Mouse (Mus musculus) inflammation-experienced regulatory T-cells (primary cell): ENCODE data around the gene Dgkh. TPM values are rescaled to one million over a fixed set of nuclear protein-coding genes. Genes with fewer than 3 reads are reported as not detected.

ENCODE experiments used
- polyA plus RNA-seq, 2 experiments: library from polyadenylated mRNA; unstranded; fragments of 100-300 nt; shearing (Covaris generic); gene quantifications; one replicate each; pipeline ENCODE4 v1.2.1; 2017

Gene Dgkh
- polyA plus RNA-seq, result 10 to 100 TPM; 11.3 to 23.5 TPM

GRCm38 (mm10) chr14:78732617-78733312 lies at the start of gene Dgkh:
TSS of gene Dgkh (minus strand) at chr14:78732776.

DNA sequence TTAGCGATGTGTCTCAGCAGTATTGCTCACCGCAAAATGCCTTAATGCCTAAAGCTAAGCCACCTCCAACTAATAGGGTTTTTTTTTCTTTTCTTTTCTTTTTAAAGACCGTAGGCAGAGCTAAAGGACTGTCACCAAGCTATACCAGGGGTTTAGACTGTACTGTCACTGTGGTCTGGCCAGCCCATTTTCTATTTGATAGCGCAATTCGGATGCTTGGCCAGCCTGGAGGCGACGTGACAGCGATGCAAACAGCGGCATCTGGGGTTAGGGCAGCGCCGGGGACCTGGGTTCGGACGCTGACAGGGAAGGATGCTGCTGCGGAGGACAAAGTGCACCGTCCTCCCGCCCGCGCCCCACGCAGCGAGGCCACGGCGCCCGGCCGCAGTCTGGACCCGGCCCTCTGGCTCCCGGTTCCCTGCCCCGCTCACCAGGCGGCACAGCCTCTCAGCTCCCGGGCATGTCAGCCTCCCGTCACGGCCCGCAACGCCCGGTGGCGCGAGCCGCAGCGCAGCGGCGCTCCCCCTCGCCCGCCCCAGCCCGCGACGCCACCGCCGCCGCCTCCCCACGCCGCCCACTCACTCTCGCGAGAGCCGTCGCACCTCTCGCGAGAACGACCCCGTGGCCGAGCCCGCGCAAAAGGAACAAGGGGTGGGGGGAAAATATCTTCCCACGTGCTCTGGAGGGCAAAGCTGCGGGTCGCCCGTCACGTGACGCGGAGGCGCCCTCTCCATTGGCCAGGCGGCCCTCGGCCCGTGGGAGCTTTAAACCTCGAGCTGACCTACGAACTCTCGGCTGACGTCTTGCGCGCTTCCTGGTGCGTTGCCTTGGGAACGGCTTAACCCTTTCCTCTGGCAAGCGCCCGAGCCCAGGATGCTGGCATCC lies 196.1 kb downstream of the Dgkh start, which contains the start of gene Akap11:
Gene Akap11, minus strand, starts transcription at position 528 of the 885 bp plus-strand sequence.

Other genes starting within 250 kb of the Dgkh start
- gene Akap11, start 196.0 kb downstream of the Dgkh start, polyA plus RNA-seq, result 10 to 100 TPM; 17.0 to 19.6 TPM
- 10 to 100 TPM; 17.7 to 21.2 TPM for gene Vwa8, start 116.3 kb upstream of the Dgkh start, polyA plus RNA-seq